Mouse (Mus musculus) erythroblast, embryonic 14.5 days (primary cell): ENCODE data around the gene Bcl2.

Experiments
- GATA1 ChIP-seq: IDR thresholded peaks from 2 replicates; pipeline ENCODE4 v1.6.1; 2012; ENCODE audit warnings: low read length, inconsistent platforms, mixed read lengths
- TAL1 ChIP-seq: IDR thresholded peaks from 3 replicates; pipeline ENCODE4 v1.6.1; 2012; ENCODE audit warnings: low read length, inconsistent platforms, mixed read lengths

- TF ChIP-seq GATA1 (no peak), TAL1 (no peak)
Observed at GRCm38 (mm10) chr1:106716141-106716540, 2.1 kb upstream of the Bcl2 start.
